Mouse (Mus musculus) embryonic fibroblast, embryonic 13.5 days (primary cell): Measurements from ENCODE around the gene Ctnnb1.

Experiments used
- CTCF ChIP-seq: IDR thresholded peaks from 2 replicates; pipeline ENCODE4 v1.5.1; 2011; ENCODE audit warnings: mild to moderate bottlenecking, control low read depth, low read length, moderate library complexity, borderline replicate concordance; ENCODE audit not compliant: insufficient read depth
- POLR2A ChIP-seq: IDR thresholded peaks from 2 replicates; pipeline ENCODE4 v1.6.1; 2011; ENCODE audit warnings: low read depth, mild to moderate bottlenecking, control low read depth, low read length, moderate library complexity

DNA sequence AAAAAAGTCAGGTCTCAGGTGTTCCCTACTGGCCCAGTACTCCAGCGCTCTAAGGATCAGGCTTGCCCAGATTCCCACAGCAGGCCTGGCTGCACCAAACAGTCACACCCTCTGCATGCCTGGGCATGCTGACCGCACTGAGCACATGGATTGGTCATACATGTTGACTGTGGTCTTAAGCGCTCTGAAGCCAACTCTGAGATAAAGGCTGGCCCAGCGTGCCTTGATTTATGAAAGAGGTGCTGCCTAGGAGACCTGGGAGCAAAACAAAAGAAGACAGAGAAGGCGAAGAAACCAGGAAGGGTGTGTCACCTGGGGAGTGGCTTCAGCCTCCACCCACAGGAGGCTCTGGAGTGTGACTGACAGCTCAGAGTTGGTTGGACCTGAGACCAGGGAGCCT lies 9.9 kb upstream of the Ctnnb1 start:
- TF ChIP-seq POLR2A (no peak), CTCF (no peak)
